Mouse (Mus musculus) CD8-positive naive resting alpha-beta T cell, adult 2 months (primary cell): Measurements from ENCODE around the gene Fam196b.

Experiments used
- DNase-seq, 2 experiments: peaks; one replicate each; pipeline ENCODE4 v3.0.0; 2022; ENCODE audit warnings: low read depth in 2 of 2, low spot score in 2 of 2

Fam196b gene

DNA sequence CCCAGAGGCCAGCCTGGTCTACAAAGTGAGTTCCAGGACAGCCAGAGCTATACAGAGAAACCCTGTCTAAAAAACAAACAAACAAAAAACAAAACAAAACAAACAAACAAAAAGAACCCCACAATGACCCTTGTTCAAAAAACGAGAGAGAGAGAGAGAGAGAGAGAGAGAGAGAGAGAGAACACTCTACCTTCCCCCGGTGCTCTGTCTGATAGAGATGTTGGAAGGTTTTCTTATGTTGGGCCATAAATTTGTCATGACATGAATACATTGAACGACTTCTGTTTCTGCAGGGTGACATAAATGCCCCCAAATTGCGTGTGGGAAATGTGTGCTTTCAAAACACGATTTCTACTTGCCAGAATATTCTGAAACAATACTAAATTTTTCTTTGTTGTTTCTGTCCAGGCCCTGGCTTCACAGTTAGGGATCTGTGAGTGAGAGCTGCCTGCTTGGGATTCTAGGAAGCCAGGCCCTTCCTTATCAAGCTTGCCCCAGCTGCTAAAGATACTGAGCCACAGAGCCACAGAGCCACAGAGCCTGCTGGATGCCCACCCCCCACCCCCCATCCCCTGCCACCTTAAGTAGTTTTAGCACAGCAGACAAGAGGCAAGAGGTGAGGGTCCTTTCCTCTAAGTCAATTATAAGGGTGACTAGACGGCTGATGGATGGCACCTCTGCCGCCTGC lies 17.9 kb downstream of the Fam196b start:
- DNase-seq: no peak

DNA sequence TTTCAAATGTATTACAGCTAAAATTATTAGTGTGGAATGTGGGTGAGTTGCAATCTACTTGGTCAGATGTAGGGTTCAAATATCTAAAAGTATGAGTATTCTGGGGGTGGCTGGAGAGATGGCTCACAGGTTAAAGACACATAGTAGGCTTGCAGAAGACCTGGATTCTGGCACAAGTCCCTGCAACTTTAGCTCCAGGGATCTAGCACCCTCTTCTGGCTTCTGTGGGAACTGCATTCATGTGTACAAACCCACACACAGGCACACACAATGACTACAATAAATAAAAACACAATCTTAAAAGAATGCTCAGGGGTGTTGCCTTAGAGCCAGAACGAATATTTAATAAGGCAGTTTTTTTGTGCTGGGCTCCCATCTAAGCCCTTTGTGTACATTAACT lies 23.3 kb downstream of the Fam196b start:
- DNase-seq: no peak

DNA sequence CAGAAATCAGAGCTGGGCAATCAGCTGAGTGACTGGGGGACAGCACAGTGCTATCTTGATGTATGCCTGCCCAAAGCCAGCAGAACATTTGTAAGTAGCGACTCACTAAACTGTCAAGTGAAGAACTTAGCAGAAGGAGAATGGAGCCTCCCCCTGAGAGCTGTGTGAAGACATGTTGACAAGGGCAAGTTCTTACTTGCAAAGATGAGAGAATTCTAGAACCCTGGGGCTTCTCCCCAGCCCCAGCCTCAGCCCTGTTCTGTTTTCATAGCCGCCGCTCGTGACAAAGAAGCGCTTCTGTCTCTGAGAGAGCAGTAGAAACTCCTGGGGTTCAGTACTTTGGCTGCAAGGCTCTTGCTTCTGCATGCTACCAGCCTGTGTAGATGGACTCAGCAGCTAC lies 25.1 kb downstream of the Fam196b start:
- no peak for DNase-seq

DNA sequence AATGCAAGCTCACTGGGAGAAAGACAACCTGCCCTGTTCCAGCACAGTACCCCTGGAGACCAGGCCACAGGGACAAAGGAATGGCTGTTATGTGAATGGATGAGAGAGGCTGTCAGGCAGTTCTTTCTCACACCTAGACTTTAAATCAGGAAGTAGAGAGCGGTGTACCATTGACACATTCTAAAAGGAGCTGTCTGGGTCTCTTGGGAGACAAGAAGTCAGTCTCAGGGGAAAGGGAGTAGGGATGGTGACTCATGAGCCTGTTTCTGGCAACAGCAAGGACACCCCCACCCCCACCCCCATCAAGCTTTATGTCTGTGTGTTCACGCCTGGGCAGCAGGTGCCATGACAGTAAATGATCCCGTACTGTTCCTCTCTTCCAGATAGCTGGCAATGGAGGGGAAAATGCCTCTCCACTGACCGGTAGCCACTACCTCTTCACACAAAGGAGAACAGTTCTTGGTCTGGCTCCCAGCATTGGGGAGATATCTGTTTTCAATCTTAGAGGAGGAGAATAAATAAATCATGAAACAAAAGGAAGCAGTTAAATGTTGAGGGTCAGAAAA lies 29.2 kb downstream of the Fam196b start:
- no peak for DNase-seq

DNA sequence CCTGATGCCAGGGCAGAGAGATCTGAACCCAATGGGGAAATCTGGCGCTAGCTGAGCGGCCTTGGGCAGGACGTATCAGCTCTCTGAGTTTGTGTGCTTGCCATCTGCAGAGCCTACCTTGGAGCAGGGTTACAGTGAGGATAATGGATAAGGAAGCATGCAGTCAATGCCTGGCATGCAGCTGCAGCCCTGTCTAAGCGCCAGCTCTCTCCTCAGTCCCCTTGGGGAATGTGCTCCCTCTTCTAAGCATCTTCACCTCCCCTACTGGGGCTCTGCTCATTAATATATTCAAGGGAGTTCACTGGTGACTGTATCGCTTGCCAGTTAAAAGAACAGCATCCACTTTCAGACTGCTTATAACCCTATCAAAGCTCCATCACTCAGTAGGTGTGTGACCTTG lies 29.7 kb downstream of the Fam196b start:
- DNase-seq: no peak

DNA sequence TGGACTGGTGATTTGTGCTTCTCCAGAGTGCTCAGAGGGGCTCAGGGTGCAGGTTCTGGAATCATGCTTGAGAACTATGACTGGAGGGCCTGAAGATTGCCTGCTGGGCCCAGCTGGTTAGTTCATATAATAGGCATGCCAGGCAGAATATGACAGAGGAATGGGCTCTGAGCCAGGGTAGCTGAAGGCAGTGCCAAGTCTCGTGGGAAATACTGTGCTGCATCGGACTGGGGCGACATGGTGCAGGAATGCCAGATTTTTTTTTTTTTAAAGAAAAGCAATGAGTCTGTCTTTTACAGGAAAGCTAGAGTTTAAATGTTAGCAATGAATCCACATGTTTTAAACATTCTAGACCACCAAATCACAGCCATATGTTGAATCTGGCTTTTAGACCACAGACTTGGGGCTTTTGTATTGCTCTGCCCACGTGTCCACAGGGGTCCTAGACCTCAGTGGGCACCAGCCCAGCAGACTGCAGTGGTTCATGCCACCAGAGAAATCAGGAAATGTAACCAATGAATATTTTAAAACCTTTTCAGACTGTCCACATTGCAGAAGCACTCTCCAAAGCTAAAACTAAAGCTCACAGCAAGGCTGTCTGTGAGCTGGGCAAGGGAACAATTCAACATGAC lies 33.8 kb downstream of the Fam196b start:
- DNase-seq: no peak

DNA sequence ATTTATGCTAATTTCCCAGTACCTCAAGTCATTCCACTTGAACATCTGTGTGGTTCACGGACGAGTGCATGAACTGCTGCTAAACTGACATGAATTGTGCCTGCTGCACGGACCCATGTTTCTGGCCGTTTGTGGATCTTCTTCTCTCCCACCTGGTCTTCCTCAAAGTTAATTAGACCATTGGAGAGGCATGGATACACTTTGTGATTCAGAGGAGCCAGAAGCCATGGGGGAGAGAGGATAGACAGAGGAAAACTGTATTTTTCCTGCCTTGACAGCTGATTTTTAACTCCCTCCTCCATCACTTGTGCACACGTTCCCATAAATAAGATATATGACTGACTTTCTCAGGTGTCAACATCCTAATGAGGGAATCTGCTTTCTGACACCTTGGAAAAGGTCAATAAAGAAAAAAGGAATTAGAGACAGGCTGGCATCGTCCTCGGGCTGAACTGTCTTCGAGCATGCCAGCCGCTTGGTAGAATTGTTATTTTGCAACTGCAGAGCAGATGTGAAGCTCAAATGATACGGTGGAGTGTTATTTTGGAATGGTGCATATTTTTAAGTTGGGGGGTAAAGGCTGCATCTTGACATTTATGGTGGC lies 34.9 kb downstream of the Fam196b start:
- DNase-seq: no peak

DNA sequence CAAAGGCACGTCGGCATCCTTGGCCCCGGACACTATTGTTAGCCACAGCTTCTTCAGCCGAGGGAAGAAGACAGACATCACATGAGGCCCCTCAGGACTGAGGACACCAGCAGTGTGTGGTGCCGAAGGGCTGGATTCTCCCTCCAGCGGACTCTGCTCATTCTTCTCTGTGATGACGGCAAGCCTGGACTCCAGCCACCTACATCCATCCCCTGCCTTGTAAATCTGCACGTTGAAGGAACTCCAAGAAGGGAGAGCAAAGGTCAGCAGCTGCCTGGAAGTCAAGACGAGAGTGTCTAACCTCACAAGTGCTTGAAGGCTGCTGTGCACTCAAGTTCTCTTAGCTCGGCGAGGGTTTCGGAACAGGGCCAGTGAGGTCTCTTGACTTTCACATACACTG lies 40.8 kb downstream of the Fam196b start:
- DNase-seq: no peak

DNA sequence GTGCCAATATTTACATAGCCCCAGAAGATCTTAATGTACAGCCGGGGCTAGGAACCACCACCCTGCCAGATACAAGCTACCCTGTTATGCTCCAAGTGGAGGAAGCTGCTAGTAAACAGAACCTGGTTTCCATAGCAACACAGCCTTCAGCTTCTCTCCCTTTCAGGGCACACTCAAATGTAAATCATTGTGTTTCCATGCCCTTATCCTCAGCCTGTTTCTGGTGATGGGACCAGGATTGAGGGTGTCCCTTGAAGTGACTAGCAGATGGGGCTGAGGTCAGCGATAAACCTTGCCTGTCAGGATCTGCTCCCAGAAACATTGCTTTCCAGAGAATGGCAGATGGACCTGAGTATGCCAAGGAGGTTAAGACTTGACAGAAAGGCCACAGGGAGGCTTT lies 41.5 kb downstream of the Fam196b start:
- no peak for DNase-seq

DNA sequence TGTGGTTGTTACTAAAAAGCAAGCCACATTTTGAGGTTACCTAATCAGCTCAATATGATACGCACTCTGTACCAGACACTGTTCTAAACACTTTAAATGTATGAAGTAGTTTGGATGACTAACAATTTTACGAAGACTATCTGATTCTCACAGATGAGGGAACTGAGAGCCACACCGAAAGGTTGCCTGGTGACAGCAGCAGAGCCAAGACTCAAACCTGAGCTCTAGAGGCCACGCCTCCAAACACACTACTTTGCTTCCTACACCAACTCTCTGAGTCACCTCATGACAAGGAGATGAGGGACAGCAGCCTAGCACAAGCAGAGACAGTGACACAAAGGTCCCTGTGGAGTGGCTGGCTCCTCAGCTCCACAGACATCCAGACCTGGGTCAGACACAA lies 57.6 kb downstream of the Fam196b start:
- no peak for DNase-seq

DNA sequence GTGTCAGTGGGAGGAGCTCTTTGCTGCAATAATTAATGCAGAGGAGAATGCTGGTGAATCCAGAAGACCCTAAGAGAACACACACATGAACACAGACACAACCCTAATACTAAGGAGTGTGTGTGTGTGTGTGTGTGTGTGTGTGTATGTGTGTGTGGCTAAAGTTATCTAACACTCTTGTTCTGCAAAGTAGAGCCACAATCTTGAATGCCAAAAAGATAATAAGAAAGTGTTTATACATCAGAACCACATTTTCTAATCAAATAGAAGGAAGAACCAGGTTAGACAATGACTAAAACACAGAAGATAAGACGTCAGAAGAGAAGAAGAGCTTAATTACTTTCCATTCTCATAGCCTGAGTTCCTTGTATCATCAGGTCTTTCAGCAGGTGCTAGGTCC lies 60.9 kb downstream of the Fam196b start:
- no peak for DNase-seq

DNA sequence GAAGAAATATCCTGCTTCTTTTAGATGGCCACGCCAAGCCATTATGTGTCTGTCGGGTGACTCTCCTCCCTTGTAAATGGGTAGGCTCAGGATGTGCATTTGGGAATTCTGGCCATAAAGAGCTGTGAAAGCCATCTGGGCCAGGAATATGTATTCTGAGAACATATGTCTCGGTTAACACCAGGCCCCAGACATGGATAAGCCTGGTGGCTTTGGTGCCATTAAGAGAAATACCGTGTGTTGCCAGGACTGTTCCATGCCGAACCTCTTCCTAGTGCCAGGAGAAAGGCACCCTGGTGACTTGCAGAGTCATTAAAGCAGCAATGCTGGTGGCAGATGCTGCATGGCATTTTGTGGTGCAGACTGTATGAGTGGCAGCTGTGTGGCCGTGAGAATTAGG lies 63.0 kb downstream of the Fam196b start:
- no peak for DNase-seq

DNA sequence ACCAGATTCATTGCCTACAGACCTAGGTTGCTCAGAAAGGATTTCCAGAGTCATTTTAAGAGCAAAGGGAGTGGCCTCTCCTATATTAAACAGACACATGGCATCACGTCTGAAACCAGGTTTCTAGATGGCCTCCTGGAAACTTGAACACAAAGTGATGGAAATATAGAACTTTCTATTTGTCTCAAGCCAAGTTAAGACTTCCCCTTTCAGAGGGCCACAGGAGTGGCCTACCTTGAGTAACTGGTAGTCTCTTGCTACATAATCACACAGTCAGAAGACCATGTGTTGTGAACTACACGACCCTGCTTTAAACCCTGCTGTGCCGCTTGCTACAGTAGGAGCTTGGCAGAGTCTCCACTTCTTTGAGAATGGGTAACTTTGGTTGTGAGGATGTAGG lies 68.9 kb downstream of the Fam196b start:
- DNase-seq: no peak

DNA sequence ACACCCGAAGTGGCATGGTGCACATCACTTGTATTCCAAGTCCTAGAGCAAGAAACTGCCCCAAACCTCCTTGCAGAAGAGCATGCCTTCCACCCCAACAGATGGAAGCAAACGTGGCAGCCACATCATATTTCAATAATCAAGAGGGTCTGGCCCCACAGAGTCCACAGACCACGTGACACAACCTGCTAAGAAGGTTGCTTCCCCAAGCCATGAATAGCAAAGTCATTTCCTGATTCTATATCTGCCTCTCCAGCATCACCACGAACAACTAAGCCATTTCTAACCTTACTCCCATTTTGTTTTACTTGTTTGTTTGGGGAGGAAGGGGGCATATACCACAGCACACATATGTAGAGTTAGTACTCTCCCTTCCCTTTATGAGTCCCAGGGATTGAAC lies 69.6 kb downstream of the Fam196b start:
- DNase-seq: no peak

DNA sequence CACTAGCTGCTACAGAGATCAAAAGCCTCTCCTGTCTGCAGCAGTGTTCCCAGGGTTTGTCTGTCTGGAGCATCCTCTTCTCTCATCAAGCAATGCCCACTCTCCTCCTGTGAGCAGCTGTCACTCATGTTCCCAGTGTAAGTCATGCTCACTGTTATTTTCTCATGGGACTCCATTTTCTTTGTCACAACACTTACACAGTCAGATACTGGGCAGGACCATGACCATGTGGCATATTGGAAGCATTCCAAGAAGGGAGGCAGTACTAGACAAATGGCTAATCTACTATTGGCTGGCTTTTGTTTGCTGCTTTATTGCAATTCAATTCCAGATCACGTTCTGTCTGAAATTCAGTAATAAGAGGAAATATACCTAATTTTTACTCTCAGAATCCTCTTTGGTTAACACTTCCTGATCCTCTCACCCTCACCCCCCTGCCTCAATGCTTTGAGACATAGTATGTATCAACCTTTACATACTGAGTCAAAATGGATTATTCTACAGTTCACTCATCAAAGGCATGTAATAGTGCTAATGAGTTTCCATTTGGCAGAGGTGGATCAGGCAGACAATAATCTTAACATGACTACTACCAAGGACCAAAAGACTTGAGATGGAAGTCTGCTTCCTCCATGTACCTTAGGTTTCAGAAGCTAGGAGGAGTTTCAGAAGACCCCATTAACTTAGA lies 70.5 kb downstream of the Fam196b start:
- no peak for DNase-seq

DNA sequence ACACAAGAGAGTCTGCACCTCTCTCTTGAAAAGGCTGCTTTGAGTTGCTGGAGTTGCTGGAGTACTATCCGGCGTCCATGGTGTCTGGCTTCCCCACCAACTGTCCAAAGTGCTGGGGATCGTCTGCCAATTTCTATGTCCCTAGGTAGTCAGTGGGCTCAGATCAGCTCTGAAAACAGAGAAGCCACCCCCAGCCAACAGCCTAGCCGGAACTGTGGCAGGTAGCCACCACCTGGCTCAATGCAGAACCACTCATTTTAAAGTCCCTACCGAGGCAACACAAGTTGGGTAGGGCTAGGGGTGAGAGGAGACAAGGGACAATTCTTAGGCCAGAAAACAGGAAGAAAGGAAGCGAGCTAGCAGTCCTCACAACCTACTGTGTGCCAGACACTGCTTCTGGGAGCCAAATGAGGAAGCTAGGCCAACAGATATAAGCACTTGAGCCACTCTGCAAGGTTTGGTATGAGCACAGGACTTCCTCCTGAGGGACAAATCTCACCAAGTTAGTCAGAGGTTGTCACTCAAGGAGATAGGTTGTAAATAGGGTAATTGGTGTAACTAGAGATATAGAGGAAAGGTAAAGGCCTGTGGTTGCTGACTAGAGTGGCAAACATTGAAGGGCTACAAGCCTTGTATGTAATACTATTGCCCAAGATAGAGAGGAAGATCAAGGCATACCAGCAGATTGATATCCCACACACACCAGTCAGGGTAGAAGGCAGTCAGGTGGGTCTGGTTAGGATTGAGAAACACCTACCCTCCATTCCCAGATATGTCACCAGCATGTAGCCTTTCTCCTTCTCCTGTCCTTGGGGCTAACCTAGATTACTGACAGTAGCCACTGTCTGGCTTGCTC lies 74.9 kb downstream of the Fam196b start:
- DNase-seq: no peak

DNA sequence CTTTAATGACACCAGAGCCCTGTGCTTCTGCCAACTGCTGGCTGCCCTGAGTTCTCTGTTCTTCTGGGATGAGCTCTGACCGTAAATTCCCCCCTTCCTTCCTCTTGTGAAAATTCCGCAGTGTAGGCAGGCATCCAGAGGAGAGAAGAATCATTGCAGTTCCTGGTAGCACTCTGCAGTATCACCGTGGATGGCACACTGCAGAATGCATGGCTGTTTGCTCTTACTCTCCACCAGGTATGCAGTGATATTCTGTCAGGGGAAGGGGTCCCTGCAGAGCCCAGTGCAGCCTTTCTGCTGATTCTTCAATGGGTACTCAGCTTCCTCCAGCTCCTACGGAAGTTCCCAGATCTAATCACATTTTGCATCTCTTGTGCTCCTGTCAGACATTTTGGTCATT lies 77.5 kb downstream of the Fam196b start:
- DNase-seq: no peak

DNA sequence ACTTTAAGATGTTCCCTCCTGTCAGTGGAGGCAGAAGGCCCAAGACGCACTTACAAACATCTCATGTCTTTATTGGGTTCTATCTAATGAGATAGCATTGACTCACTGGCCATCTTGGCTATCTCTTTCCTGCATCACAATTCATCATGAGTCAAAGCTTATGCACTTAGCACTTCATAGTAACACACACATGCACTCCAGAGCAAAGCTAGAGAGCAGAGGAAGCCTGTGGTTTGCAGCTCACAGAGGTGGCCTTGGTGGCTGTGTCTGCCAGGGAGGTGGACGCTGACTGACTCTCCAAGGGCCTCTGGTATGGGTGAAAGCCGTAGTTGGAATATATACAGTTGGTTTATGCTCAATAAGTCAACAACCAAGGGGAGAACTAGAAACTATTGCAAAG lies 81.2 kb downstream of the Fam196b start:
- no peak for DNase-seq

DNA sequence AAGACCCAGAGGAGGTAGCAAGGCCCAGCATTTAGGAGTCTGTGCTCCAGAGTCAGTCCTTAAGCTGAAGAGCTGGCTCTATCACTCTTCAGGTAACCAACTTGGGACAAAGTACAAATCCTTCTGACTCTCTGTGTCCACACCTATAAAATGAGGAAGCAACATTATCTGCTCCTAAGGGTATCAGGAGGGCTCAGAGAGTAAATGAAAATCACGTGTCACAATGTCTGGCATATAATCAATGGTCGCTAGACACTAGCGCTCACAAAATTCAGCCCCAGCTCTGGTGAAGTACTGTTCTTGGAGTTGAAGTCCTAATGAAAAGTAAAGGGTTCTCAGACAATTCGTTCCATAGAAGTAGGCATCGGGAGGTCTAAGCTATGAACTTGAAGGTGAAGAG lies 83.0 kb downstream of the Fam196b start:
- no peak for DNase-seq

DNA sequence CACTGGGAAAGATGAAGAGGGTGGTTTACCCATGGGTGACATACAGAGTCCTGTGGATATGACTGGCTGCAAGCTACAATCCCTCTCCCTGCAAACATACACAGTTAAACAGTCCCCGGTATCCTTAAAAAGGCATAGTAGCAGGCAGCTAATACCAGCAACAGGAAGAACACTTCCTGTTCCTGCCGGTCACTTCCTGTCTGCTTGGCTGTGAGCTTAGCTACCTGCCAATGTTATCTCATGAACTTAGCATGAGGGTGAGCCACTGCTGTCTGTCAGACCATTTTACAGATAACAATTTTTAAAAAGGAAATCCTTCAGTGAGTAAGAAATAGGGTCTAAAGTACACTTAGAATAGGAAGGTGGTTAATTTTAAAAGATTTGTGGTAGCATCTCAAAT lies 83.9 kb downstream of the Fam196b start:
- DNase-seq: no peak

DNA sequence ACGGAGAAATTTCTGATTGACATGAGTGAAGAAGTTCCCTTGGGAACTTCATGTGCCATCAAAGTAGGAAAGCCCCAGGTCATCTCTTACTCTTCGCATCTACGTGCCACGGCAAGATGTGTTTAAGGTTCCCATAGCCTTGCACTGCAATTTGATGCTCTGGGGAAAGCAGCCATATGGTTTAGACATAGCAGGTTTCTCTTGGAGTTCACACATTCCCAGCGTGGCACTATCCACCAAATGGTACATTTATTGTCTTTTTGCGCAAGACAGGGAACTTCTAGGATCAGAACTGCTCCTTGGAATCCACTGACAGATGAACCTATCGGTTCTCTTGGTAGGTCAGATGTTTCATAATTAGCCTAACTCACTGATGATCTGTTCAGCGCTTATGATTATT lies 86.7 kb downstream of the Fam196b start:
- no peak for DNase-seq
